Mouse (Mus musculus) hindbrain, embryonic 13.5 days (tissue): ENCODE data around the gene Kif26b. TPM values are rescaled to one million over a fixed set of nuclear protein-coding genes. Genes with fewer than 3 reads are reported as not detected.

Source experiments
- ATAC-seq: fragments of 200-750 bp; cut with Nextera tagmentation; 2 replicates; pipeline ENCODE4 v1.8.0; 2017; ENCODE audit warnings: moderate TSS enrichment; ENCODE audit not compliant: low FRiP score
- H3K27ac ChIP-seq: fragments of 300-500 bp; sonication (generic); 2 replicates; pipeline ENCODE4 v1.5.1; 2015; ENCODE audit warnings: inconsistent platforms, mild to moderate bottlenecking, moderate library complexity
- H3K27me3 ChIP-seq: fragments of 300-500 bp; sonication (generic); 2 replicates; pipeline ENCODE4 v1.6.1; 2015; ENCODE audit warnings: mild to moderate bottlenecking, inconsistent platforms
- H3K36me3 ChIP-seq: fragments of 300-500 bp; sonication (generic); 2 replicates; pipeline ENCODE4 v1.6.1; 2015; ENCODE audit warnings: mild to moderate bottlenecking, inconsistent platforms
- H3K4me1 ChIP-seq: fragments of 300-500 bp; sonication (generic); replicated peaks from 2 replicates; pipeline ENCODE4 v1.6.1; 2015; ENCODE audit warnings: inconsistent platforms
- H3K4me2 ChIP-seq: fragments of 300-500 bp; sonication (generic); 2 replicates; pipeline ENCODE4 v1.6.1; 2015; ENCODE audit warnings: inconsistent platforms, mild to moderate bottlenecking, moderate library complexity
- H3K4me3 ChIP-seq: fragments of 300-500 bp; sonication (generic); 2 replicates; pipeline ENCODE4 v1.5.1; 2015; ENCODE audit warnings: mild to moderate bottlenecking, inconsistent platforms
- H3K9ac ChIP-seq: fragments of 300-500 bp; sonication (generic); 2 replicates; pipeline ENCODE4 v1.6.1; 2015; ENCODE audit warnings: mild to moderate bottlenecking, inconsistent platforms
- H3K9me3 ChIP-seq: fragments of 300-500 bp; sonication (generic); 2 replicates; pipeline ENCODE4 v1.6.1; 2016; ENCODE audit warnings: inconsistent platforms
- WGBS: fragments of 180-500 bp; shearing (Covaris S2); methylation state at CpG from one replicate; pipeline ENCODE4 v1.1.7; 2015; 5-methylcytosine and 5-hydroxymethylcytosine counted together
- polyA plus RNA-seq: library from polyadenylated mRNA; unstranded; fragments of >200 nt; fragmentation: Nextera tagmentation; extraction: Ambion mirVana; gene quantifications from 2 replicates; pipeline ENCODE4 v1.2.1, GENCODE M21; 2015

The Kif26b gene
- polyA plus RNA-seq, 1 experiment from 2014 or later = 9.3 TPM

DNA sequence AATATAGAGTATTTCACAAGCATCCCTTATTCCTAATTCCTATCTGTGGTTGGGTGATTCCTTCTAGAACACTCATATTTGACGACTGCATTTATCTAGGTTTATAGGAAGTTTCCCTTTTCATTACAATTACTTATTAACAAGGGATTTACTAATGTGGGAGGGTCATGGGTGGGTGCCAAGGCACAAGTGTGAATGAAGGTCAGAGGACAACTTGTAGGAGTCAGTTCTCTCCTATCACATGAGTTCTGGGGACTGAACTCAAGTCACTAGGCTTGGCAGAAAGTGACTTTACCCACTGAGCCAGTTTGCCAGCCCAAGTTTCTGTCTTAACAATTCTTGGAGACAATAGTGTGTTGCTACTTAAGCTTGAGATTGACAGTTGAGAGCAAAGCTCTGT, 459.3 kb downstream of the Kif26b start:
- no peak for ATAC-seq
- 85% methylated on average over 1 of the region's 1 CpGs for WGBS
- no peak overlapping the region for H3K27ac ChIP-seq

More for the DNA sequence above, 459.3 kb downstream of the Kif26b start:
- no peak overlapping the region for H3K4me2 ChIP-seq
- H3K4me3 ChIP-seq = no peak overlapping the region
- peaks cover 17% of the 10 kb centered on the region for H3K4me1 ChIP-seq
- no peaks in the 10 kb centered on the region for H3K9me3 ChIP-seq
- no peaks in the 10 kb centered on the region for H3K36me3 ChIP-seq
- no peaks in the 10 kb centered on the region for H3K27me3 ChIP-seq
- no peak overlapping the region for H3K9ac ChIP-seq

Other genes with a start within 250 kb of the Kif26b start
- gene Cox20, start 210.0 kb upstream of the Kif26b start, polyA plus RNA-seq = 146 and 152 TPM in 2 replicates
- gene Hnrnpu, start 191.3 kb upstream of the Kif26b start, polyA plus RNA-seq = 258 and 293 TPM in 2 replicates
- gene Efcab2, start 123.0 kb upstream of the Kif26b start, polyA plus RNA-seq = 9.7 and 12.6 TPM in 2 replicates